Mouse (Mus musculus): ENCODE measurements around the gene Kcna2. TPM values are rescaled to one million over a fixed set of nuclear protein-coding genes. Genes with fewer than 3 reads are reported as not detected.

Gene Kcna2
- polyA plus RNA-seq, 1 experiment from 2014 or later, result 0.67 TPM

DNA sequence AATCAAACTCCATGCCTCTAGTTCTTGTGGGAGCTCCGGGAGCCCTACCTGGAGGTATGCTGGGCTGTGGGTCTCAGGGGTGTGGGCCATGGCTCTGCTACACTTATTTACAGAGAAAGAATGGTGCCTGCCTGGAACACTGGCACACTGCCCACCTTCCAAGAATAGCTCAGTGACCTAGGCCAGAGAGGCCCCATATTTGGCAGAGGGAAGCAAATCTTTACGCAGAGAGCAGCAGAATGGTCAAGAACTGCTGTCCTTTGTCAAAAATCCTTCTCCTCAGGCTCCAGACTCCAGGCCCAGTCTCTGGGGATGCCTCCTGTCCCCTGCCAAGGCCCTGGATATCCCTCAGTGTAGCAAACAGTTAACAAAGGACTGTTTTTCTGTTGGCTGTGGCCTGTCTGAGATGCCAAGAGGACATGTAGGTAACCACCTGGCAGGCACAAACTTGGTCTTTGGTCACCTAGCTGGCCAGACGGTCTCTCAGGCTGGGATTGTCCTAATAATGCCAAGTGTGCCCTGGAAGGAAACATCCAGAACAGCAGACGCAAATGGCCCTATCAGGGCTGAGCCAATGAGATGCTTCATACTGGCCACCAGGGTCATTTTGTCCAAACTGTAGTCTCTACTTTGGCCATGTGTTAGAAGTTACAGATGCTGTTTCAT lies 29.8 kb downstream of the Kcna2 start:
- no peak for ATAC-seq (ENCODE audit: low FRiP score)
- H3K9me3 ChIP-seq (replicated peaks), result no peaks in the 10 kb centered on the region
- H3K4me3 ChIP-seq, result no peak overlapping the region
- H3K9ac ChIP-seq, result no peak overlapping the region
- H3K27ac ChIP-seq, result no peak overlapping the region
- H3K4me1 ChIP-seq, result 0 out of 2 replicates have a peak, but pooled peaks cover 4% of the 10 kb centered on the region
- no peaks in the 10 kb centered on the region for H3K36me3 ChIP-seq
- H3K4me2 ChIP-seq (replicated peaks), result no peak overlapping the region
- 84% methylated on average over 4 of the region's 4 CpGs for WGBS
- no peaks in the 10 kb centered on the region for H3K27me3 ChIP-seq

DNA sequence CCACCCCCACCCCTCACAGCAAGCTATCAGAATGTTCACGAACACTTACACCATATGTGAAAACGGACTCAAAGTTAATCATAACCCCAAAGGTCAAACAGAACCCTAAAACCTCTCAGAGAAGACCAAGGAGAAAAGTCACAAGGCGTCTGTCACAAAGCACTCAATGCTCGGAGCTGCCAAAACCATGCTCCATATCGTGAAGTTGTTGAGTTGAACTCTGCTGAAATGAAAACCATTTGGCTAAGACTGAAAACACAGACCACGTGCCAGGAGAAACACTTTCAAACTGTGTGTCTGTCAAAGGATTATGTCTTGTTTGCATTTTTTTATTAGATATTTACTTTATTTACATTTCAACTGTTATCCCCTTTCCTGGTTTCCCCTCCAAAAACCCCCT lies 30.9 kb downstream of the Kcna2 start:
- Histone ChIP-seq H3K27me3 (no peaks in the 10 kb centered on the region), H3K4me2 (replicated peaks) (no peak overlapping the region), H3K9ac (no peak overlapping the region), H3K4me1 (0 out of 2 replicates have a peak, but pooled peaks cover 4% of the 10 kb centered on the region), H3K27ac (no peak overlapping the region), H3K36me3 (no peaks in the 10 kb centered on the region), H3K4me3 (no peak overlapping the region), H3K9me3 (replicated peaks) (no peaks in the 10 kb centered on the region)
- WGBS, result 80% methylated on average over 6 of the region's 6 CpGs
- no peak for ATAC-seq (ENCODE audit: low FRiP score)

DNA sequence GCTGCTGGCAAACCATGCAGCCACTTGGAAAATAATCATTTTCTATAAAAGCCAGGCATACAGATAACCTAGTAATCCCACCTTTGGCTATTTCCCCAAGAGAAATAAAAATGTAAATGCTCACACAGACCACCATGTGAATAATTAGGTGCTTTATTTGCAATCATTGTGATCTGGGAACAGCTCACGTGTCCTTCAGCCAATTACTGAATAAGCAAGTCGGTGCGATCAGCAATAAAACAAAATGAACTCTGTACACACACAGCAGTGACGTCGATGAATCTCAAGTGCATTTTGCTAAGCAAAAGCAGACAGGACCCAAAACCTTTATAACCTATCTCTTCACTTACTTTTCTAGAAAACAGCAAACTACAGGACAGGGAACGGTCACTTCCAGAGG lies 31.7 kb downstream of the Kcna2 start:
- Histone ChIP-seq H3K4me3 (no peak overlapping the region), H3K4me2 (replicated peaks) (no peak overlapping the region), H3K27me3 (no peaks in the 10 kb centered on the region), H3K4me1 (0 out of 2 replicates have a peak, but pooled peaks cover 4% of the 10 kb centered on the region), H3K9ac (no peak overlapping the region), H3K27ac (no peak overlapping the region), H3K9me3 (replicated peaks) (no peaks in the 10 kb centered on the region), H3K36me3 (no peaks in the 10 kb centered on the region)
- ATAC-seq (ENCODE audit: low FRiP score), result peak; percentile 55; the same call in 1 of the 2 replicates
- 66% methylated on average over 6 of the region's 6 CpGs for WGBS

DNA sequence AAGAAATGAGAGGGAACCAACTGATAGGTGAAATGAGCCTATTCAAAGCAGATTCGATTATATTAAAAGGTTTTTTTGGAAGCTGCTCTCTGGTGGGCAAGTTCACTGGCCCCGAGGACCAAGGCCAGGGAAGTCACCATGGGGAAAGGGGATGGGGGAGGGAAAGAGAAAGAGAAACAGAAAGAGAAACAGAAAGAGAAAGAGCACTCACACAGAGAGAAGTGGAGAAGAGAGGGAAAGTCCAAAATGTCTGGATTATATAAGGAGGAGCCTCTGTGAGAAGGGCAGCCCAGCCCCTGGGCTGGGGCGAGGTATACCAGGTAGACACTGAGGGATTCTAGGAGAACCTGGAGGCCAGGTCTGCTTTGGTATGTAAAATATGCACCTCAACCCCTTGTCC lies 33.5 kb downstream of the Kcna2 start:
- Histone ChIP-seq H3K27me3 (no peaks in the 10 kb centered on the region), H3K4me2 (replicated peaks) (no peak overlapping the region), H3K27ac (no peak overlapping the region), H3K36me3 (no peaks in the 10 kb centered on the region), H3K4me1 (no peaks in the 10 kb centered on the region), H3K4me3 (no peak overlapping the region), H3K9ac (no peak overlapping the region), H3K9me3 (replicated peaks) (no peaks in the 10 kb centered on the region)
- WGBS, result 72% methylated on average over 3 of the region's 3 CpGs
- ATAC-seq (ENCODE audit: low FRiP score), result no peak

DNA sequence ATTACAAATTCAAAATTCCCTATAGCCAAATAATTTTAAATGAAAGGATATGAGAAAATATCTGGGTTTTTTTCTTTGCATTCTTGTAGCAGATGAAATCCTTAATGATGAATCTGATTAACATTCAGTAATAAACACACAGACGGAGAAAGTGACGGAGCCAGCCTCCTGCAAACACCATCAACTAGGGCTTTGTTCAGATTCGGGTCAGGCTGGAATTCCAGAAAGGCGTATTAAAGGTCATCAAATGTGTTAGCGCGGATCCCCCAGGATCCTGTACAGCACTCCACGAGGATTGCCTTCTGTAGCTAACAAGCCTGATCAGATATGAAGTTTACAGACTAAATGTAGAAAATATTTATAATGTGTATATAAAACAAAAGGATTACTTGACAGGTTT lies 46.2 kb downstream of the Kcna2 start:
- Histone ChIP-seq H3K27me3 (no peaks in the 10 kb centered on the region), H3K9ac (no peak overlapping the region), H3K4me2 (replicated peaks) (no peak overlapping the region), H3K36me3 (no peaks in the 10 kb centered on the region), H3K27ac (no peak overlapping the region), H3K4me1 (peaks cover 13% of the 10 kb centered on the region), H3K4me3 (no peak overlapping the region), H3K9me3 (replicated peaks) (no peaks in the 10 kb centered on the region)
- no peak for ATAC-seq (ENCODE audit: low FRiP score)
- 69% methylated on average over 7 of the region's 7 CpGs for WGBS

DNA sequence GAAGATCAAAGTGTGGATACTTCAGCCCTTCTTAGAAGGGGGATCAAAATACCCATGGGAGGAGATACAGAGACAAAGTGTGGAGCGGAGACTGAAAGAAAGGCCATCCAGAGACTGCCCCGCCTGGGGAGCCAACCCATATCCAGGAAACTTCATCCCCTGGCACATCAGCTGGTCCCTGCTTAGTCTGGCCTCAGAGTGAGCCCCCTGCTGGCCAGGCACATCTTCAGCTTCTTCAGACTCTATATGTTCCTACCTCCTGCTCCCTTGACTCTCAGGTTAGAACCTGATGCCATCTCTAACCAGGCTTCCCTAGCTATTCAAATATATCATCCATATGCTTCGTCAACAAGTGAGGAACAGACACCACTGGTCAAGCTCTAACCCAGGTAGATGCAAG lies 48.1 kb downstream of the Kcna2 start:
- ATAC-seq (ENCODE audit: low FRiP score), result no peak
- H3K4me3 ChIP-seq, result no peak overlapping the region
- H3K27me3 ChIP-seq, result no peaks in the 10 kb centered on the region
- no peak overlapping the region for H3K4me2 ChIP-seq (replicated peaks)
- peaks cover 13% of the 10 kb centered on the region for H3K4me1 ChIP-seq
- 68% methylated on average over 3 of the region's 3 CpGs for WGBS
- no peak overlapping the region for H3K9ac ChIP-seq
- H3K27ac ChIP-seq, result no peak overlapping the region
- H3K36me3 ChIP-seq, result no peaks in the 10 kb centered on the region
- no peaks in the 10 kb centered on the region for H3K9me3 ChIP-seq (replicated peaks)

DNA sequence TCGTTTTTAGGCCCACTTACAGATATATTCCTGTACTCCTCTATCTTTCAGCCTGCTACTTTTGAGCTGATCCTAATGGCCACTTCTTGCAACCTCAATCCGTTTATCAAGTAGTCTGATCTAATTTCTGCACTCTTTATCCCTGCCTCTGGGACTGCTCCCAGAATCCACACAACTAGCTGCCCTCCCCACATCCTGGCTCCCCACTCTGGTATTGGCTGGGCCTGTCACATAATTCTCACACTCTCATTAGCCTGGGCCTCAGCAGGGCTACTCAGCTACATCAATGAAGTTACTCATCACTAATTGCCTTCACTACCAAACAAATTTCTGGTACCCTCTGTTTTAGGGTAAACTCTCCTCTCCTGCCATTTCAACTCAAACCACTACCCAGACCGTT lies 49.5 kb downstream of the Kcna2 start:
- Histone ChIP-seq H3K4me1 (peaks cover 13% of the 10 kb centered on the region), H3K36me3 (no peaks in the 10 kb centered on the region), H3K9me3 (replicated peaks) (no peaks in the 10 kb centered on the region), H3K4me3 (no peak overlapping the region), H3K27me3 (no peaks in the 10 kb centered on the region), H3K4me2 (replicated peaks) (no peak overlapping the region), H3K9ac (no peak overlapping the region), H3K27ac (0 out of 2 replicates have a peak overlapping the region, but pooled peaks have one; percentile 36)
- WGBS, result 56% methylated on average over 3 of the region's 3 CpGs
- peak; percentile 72 for ATAC-seq (ENCODE audit: low FRiP score)

DNA sequence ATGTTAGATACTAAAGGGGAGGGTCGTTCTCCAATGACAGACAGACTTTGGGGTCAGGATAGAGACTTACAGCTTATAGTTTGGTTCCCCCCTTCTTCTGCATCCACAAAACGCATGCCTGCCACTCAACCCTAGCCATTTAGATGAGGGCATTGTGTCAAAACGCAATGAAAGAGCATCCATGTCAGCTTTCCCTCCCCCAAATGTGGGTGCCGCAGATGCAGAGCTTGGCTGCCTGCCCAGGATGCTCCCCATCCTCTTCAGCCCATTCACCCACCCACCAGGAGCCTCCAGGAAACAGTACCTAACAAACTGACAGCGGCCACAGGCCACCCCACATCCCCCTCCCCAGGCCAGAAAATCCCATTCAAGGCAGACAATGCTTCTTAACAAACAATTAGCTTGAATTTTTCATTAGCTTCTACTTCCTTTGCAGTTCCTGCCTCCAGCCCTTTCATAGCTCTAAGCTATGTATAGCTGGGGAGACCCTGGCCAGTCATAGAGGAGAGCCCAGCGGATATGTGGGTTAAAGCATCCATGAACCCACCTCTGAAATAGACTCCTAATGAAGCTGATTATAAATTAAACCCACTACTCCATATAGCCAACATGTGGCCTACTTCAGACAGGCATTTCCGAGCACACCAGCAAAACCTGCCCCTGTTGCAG lies 50.1 kb downstream of the Kcna2 start:
- no peaks in the 10 kb centered on the region for H3K36me3 ChIP-seq
- peak; percentile 84 for ATAC-seq (ENCODE audit: low FRiP score)
- no peaks in the 10 kb centered on the region for H3K9me3 ChIP-seq (replicated peaks)
- no peaks in the 10 kb centered on the region for H3K27me3 ChIP-seq
- 0 out of 2 replicates have a peak overlapping the region, but pooled peaks have one; percentile 36 for H3K27ac ChIP-seq
- WGBS, result 43% methylated on average over 7 of the region's 7 CpGs
- no peak overlapping the region for H3K4me3 ChIP-seq
- H3K9ac ChIP-seq, result no peak overlapping the region
- no peak overlapping the region for H3K4me2 ChIP-seq (replicated peaks)
- peaks cover 13% of the 10 kb centered on the region for H3K4me1 ChIP-seq

DNA sequence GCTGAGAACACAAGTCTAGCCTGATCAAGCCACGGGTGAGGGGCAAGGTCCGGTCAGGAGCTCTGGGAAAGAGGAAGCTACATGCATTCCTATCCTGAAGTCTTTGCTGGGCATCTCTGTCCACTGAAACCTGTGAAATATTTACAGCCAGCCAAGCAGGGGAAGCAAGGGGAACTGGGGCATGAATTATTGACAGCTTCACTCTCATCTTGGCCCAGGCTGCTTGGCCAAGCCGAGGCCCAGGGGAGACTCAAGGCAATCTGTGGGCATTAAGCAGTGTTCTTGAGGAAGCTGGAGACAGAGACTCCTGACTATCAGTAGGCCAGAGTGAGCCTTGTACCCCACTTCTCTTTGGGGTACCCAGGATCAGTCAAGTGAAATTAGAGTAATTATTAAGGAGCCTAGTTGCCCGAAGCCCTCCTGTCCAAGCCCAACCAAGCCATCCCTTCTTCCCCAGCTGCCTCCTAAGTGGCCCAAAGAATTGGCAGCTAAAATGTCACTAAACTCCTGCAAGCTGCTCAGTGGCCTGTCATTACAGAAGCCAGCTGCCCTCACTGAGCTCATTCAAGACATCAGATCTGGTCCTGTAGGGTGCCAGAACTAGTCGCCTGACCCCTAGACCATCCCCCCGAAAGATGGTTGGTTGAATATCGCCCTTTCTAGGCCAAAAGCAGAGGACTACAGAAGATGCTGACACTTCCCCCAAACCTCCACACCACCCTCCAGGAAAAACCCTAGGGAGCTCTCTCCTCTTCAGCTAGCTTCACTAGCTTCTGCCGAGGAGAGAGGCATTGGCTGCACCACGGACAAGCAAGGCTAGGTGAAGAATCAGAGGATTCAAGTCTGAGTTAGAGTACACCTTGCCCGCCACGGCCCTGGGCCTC lies 53.1 kb downstream of the Kcna2 start:
- Histone ChIP-seq H3K4me2 (replicated peaks) (no peak overlapping the region), H3K4me3 (no peak overlapping the region), H3K9ac (no peak overlapping the region), H3K36me3 (no peaks in the 10 kb centered on the region), H3K4me1 (peaks cover 13% of the 10 kb centered on the region), H3K27ac (no peak overlapping the region), H3K9me3 (replicated peaks) (no peaks in the 10 kb centered on the region), H3K27me3 (no peaks in the 10 kb centered on the region)
- 90% methylated on average over 11 of the region's 11 CpGs for WGBS
- no peak for ATAC-seq (ENCODE audit: low FRiP score)

DNA sequence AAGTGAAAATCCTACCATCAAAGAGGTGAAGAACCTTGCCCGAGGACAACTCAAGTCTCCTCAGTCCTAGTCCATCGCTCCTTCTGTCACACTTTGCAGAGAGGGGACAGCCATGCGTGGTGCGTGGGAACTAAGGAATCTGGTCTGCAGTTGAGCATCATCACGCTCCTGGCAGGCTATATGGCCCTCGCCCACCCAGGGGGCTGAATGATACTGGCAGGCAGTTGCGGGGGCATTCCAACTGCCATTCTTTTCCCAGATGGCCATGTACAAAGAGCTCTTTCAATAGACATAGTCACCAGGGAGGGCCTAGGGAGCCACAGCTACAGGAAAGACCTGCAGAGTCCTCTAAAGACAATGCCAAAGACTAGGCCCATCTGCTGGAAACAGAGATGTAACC lies 57.9 kb downstream of the Kcna2 start:
- Histone ChIP-seq H3K27me3 (0 out of 2 replicates have a peak, but pooled peaks cover 2% of the 10 kb centered on the region), H3K4me3 (no peak overlapping the region), H3K9ac (no peak overlapping the region), H3K4me2 (replicated peaks) (no peak overlapping the region), H3K36me3 (no peaks in the 10 kb centered on the region), H3K9me3 (replicated peaks) (no peaks in the 10 kb centered on the region), H3K27ac (no peak overlapping the region), H3K4me1 (peaks cover 9% of the 10 kb centered on the region)
- WGBS, result 90% methylated on average over 6 of the region's 7 CpGs
- ATAC-seq (ENCODE audit: low FRiP score), result no peak

DNA sequence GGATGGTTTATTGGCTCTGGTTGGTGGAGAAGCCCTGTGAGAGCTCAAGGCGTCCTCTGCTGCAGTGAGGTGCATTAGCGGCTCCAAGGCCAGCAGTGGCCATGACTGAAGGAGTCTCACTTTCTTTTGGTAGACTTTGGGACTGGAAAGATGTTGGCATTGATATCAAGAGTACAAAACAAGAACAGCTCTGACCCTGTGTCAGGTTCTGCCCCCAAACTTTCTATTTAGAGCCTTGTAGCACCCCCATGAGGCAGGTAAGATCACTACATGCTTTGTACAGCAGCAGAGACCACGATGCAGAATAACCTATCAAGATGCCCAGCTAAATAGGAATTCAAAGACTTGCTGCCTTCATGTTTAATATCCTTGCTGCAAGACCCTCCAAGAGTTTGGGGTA lies 58.5 kb downstream of the Kcna2 start:
- Histone ChIP-seq H3K4me1 (peaks cover 9% of the 10 kb centered on the region), H3K4me3 (no peak overlapping the region; the same call in 1 of the 2 replicates), H3K9me3 (replicated peaks) (no peaks in the 10 kb centered on the region), H3K27me3 (0 out of 2 replicates have a peak, but pooled peaks cover 2% of the 10 kb centered on the region), H3K9ac (no peak overlapping the region), H3K27ac (no peak overlapping the region), H3K4me2 (replicated peaks) (peak overlapping the region; percentile 55), H3K36me3 (no peaks in the 10 kb centered on the region)
- ATAC-seq (ENCODE audit: low FRiP score), result no peak
- 62% methylated on average over 3 of the region's 3 CpGs for WGBS

DNA sequence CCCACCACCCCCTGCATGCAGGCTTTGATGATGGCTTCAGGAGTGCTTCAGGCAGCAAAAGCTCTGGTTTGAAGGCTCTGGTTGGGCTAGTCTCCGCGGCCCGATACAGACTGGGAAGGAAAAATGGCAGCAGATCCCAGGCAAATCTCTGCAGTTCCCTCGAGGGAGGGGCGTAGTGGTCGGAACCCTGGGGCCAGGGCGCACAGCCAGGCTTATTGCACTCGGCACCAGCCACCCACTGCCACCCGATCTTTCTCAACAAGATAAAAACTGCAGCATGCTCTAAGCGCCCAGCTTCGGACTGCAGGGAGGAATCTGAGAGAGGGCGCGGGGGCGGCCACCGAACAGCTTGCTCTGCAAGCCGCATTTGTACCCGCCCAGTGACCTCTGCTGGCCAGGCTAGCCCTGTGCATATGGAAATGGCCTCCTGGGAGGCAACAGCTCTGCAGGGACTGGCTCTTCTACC lies 58.9 kb downstream of the Kcna2 start:
- 2% methylated on average over 17 of the region's 17 CpGs for WGBS
- peak overlapping the region; percentile 49; the same call in 1 of the 2 replicates for H3K9ac ChIP-seq
- peak overlapping the region; percentile 15; the same call in 1 of the 2 replicates for H3K4me3 ChIP-seq
- H3K9me3 ChIP-seq (replicated peaks), result no peaks in the 10 kb centered on the region
- H3K27ac ChIP-seq, result no peak overlapping the region
- 0 out of 2 replicates have a peak, but pooled peaks cover 2% of the 10 kb centered on the region for H3K27me3 ChIP-seq
- peak overlapping the region; percentile 55 for H3K4me2 ChIP-seq (replicated peaks)
- ATAC-seq (ENCODE audit: low FRiP score), result peak; percentile 33; the same call in 1 of the 2 replicates
- H3K4me1 ChIP-seq, result peaks cover 9% of the 10 kb centered on the region
- H3K36me3 ChIP-seq, result no peaks in the 10 kb centered on the region
